Mouse (Mus musculus): ENCODE data around the gene Rpl27. TPM values are rescaled to one million over a fixed set of nuclear protein-coding genes. Genes with fewer than 3 reads are reported as not detected.

Gene Rpl27
- polyA plus RNA-seq (2014; fragmentation: Nextera tagmentation; extraction: Ambion mirVana), result 430 and 578 TPM in 2 replicates

DNA sequence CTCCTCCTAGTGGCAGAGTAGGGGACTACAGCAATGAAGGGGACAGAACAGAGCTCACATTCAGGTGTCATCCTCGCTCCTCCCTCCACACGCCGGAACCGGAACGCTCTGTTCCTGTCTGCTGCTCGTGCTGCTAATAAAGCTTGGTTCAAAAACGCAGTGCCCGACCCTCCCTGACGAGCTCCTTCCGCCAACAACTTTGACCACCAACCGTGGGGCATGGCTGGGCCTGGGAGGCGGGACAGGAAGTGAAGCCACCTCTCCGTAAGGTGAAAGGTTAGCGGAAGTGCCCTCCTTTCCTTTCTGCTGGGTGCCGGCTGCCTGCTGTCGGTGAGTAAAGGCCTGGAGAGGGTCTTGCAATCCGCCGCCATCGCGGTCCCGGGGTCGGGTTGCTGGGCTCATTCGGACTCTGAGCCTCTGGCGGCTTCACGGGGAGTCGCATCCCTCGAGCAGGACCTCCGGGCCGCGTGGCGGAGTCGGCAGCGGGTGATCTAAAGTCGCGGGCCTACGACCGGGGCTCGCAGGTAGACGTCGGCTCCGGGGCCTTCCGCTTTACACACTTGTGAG lies at the start of gene Rpl27:
Gene Rpl27, plus strand, starts transcription at position 172 of the 567 bp plus-strand sequence.
- peak within 1 kb of the TSS; percentile 88 for H3K9ac ChIP-seq (ENCODE audit: low read depth, low read length)
- peak within 1 kb of the TSS; percentile 86 for H3K27ac ChIP-seq (ENCODE audit: low read depth, low read length)
- peak; percentile 97 for ATAC-seq (ENCODE audit: low FRiP score, low TSS enrichment)
- peaks cover 6% of the 10 kb centered on the region; the same call in 1 of the 2 replicates for H3K4me1 ChIP-seq (ENCODE audit: control insufficient read depth, insufficient read depth, low read length)
- H3K9me3 ChIP-seq (ENCODE audit: control insufficient read depth, low read length), result no peaks in the 10 kb centered on the region
- under 1% methylated on average over 42 of the region's 42 CpGs for WGBS
- H3K36me3 ChIP-seq (ENCODE audit: control insufficient read depth, insufficient read depth, low read length), result peaks cover 27% of the 10 kb centered on the region
- H3K4me2 ChIP-seq (replicated peaks; ENCODE audit: low read depth, low read length), result peak within 1 kb of the TSS; percentile 71
- H3K27me3 ChIP-seq (ENCODE audit: control insufficient read depth, insufficient read depth, low read length), result no peaks in the 10 kb centered on the region
- peak within 1 kb of the TSS; percentile 69 for H3K4me3 ChIP-seq (ENCODE audit: low read length)

DNA sequence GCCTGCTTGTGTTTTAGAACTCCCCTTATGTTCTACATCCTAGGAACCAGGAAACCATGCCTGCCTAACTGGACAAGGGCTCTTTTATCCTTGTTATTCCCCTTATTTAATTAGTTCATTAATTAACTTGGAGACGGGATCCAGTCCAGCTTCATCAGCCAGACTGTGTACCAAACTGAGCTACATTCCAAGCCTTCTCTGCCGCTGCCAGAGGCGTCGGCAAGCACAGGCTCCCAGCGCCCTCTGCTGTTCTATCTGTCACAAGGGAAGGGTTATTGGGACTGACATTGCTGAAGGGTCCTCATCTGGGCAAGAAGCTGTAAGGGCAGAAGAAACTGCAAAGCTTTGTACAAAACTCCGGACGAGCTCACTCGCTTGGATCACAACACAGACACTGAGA lies 47.0 kb upstream of the Rpl27 start:
- ATAC-seq (ENCODE audit: low FRiP score, low TSS enrichment), result peak; percentile 83
- no peak overlapping the region for H3K4me3 ChIP-seq (ENCODE audit: low read length)

DNA sequence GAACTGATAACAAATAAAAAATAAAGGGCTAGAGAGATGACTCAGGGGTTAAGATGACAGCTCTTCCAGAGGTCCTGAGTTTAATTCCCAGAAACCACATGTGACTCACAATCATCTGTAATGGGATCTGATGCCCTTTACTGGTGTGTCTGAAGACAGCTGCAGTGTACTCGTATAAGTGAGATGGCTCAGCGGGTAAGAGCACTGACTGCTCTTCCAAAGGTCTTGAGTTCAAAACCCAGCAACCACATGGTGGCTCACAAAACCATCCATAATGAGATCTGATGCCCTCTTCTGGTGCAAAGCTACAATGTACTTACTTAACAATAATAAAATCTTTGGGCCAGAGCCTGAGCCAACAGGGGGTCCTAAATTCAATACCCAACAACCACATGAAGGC lies 26.8 kb upstream of the Rpl27 start:
- Histone ChIP-seq H3K27ac (ENCODE audit: low read depth, low read length) (no peak overlapping the region), H3K4me3 (ENCODE audit: low read length) (no peak overlapping the region), H3K27me3 (ENCODE audit: control insufficient read depth, insufficient read depth, low read length) (no peaks in the 10 kb centered on the region), H3K9me3 (ENCODE audit: control insufficient read depth, low read length) (no peaks in the 10 kb centered on the region), H3K36me3 (ENCODE audit: control insufficient read depth, insufficient read depth, low read length) (peaks cover 36% of the 10 kb centered on the region), H3K4me1 (ENCODE audit: control insufficient read depth, insufficient read depth, low read length) (peaks cover 8% of the 10 kb centered on the region), H3K9ac (ENCODE audit: low read depth, low read length) (no peak overlapping the region), H3K4me2 (replicated peaks; ENCODE audit: low read depth, low read length) (no peak overlapping the region)
- WGBS, result 79% methylated on average over 2 of the region's 2 CpGs
- ATAC-seq (ENCODE audit: low FRiP score, low TSS enrichment), result no peak

More for the DNA sequence above, 47.0 kb upstream of the Rpl27 start:
- Histone ChIP-seq H3K36me3 (ENCODE audit: control insufficient read depth, insufficient read depth, low read length) (no peaks in the 10 kb centered on the region), H3K9me3 (ENCODE audit: control insufficient read depth, low read length) (no peaks in the 10 kb centered on the region), H3K4me1 (ENCODE audit: control insufficient read depth, insufficient read depth, low read length) (no peaks in the 10 kb centered on the region), H3K27ac (ENCODE audit: low read depth, low read length) (no peak overlapping the region), H3K4me2 (replicated peaks; ENCODE audit: low read depth, low read length) (no peak overlapping the region), H3K27me3 (ENCODE audit: control insufficient read depth, insufficient read depth, low read length) (no peaks in the 10 kb centered on the region), H3K9ac (ENCODE audit: low read depth, low read length) (no peak overlapping the region)
- WGBS, result 4% methylated on average over 8 of the region's 8 CpGs

DNA sequence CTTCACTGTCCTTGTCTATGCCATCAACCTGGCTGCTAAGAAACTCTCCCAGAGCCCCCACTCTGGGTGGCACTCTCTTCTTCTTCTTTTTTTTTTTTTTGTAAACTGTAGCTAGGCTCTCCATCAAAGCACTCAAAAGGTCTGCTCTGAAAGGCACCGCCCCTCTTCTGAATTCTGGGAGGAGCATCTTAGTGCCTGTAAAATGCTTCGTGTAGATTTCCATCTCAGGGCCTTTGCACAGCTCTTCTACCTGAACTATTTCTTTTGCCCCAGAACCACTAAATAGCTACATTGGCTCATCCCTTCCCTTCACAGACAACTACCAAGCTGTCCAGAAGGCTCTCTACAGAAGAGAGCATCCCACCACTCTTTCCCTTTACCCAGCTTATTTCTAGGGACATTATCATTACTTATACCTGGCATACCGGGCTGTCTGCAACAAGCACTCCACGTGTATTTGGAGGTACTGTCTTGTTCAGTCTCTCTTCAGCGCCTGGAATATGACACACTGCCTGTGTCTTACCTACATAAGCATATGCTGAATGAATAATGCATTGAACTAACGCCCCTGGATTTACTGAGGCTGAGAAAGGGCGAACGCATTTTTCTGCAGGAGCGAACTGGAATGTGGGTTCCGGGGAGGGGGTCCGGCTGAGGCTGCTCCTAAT lies 25.5 kb upstream of the Rpl27 start:
- WGBS, result 3% methylated on average over 11 of the region's 11 CpGs
- no peaks in the 10 kb centered on the region for H3K27me3 ChIP-seq (ENCODE audit: control insufficient read depth, insufficient read depth, low read length)
- H3K4me1 ChIP-seq (ENCODE audit: control insufficient read depth, insufficient read depth, low read length), result peaks cover 8% of the 10 kb centered on the region
- H3K9ac ChIP-seq (ENCODE audit: low read depth, low read length), result peak overlapping the region; percentile 82
- peak overlapping the region; percentile 13; the same call in 1 of the 2 replicates for H3K27ac ChIP-seq (ENCODE audit: low read depth, low read length)
- H3K4me3 ChIP-seq (ENCODE audit: low read length), result peak overlapping the region; percentile 94
- H3K36me3 ChIP-seq (ENCODE audit: control insufficient read depth, insufficient read depth, low read length), result peaks cover 23% of the 10 kb centered on the region
- H3K9me3 ChIP-seq (ENCODE audit: control insufficient read depth, low read length), result no peaks in the 10 kb centered on the region
- peak overlapping the region; percentile 85 for H3K4me2 ChIP-seq (replicated peaks; ENCODE audit: low read depth, low read length)
- ATAC-seq (ENCODE audit: low FRiP score, low TSS enrichment), result peak; percentile 41; the same call in 1 of the 2 replicates

DNA sequence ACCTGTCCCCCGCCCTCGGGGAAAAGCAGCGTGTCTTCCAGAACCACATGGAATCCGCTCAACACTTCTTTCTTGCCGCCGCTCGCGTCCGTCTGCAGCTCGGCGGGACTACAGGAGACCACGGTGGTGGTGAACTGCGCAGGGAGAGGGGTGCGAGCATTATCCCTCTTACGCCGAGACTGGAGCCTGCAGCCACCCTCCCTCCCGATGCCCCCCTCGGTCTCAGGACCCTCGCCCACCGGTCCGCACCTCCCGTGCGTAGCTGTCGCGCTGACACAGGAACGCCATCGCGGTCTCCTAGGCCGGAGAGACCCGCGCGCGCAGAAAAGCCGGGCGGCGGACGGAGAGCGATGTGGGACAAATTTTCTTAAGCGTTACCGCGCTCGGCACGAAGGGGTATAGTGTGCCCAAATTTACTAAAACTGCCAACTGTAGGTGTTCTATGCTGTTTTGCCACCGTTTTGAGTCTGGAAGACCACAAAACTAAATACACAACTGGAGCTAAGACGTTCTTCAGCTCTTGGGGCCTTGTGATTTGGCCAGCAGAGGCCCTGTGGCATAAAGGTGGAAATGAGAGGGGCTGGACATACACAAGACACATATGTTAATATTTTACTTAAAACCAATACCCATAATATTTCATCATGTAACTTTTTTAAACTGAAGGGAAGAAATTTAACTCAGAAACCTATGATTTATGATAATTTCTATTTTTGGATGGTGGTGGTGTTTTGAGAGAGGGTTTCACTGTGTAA lies 24.8 kb upstream of the Rpl27 start, which contains the start of gene Aarsd1:
Gene Aarsd1, minus strand, starts transcription at position 515 of the 755 bp plus-strand sequence.
- Histone ChIP-seq H3K27me3 (ENCODE audit: control insufficient read depth, insufficient read depth, low read length) (no peaks in the 10 kb centered on the region), H3K4me2 (replicated peaks; ENCODE audit: low read depth, low read length) (peak within 1 kb of the TSS; percentile 85), H3K9me3 (ENCODE audit: control insufficient read depth, low read length) (no peaks in the 10 kb centered on the region), H3K9ac (ENCODE audit: low read depth, low read length) (peak within 1 kb of the TSS; percentile 82), H3K36me3 (ENCODE audit: control insufficient read depth, insufficient read depth, low read length) (peaks cover 18% of the 10 kb centered on the region), H3K4me3 (ENCODE audit: low read length) (peak within 1 kb of the TSS; percentile 94), H3K4me1 (ENCODE audit: control insufficient read depth, insufficient read depth, low read length) (peaks cover 8% of the 10 kb centered on the region), H3K27ac (ENCODE audit: low read depth, low read length) (peak within 1 kb of the TSS; percentile 13; the same call in 1 of the 2 replicates)
- ATAC-seq (ENCODE audit: low FRiP score, low TSS enrichment), result peak; percentile 75
- under 1% methylated on average over 45 of the region's 45 CpGs for WGBS

DNA sequence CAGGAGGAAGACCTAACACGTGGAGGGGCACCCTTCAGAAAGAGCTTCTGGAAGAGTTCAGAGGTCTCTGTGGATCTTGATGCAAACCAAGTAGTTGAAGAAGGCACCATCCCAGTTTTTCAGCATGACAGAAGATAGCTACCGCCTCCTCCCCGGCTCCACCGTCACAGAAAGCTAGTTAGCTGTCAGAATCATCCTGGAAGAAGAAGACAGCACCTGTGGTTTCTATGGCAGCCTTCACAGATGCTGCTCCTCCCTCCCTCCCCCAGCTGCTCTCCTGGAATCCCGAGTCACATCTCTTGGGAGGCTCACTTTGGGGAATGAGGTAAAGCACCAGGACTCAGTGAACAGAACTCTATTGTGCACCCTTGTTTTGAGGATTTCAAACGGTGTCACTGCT lies 23.1 kb upstream of the Rpl27 start:
- H3K27me3 ChIP-seq (ENCODE audit: control insufficient read depth, insufficient read depth, low read length), result no peaks in the 10 kb centered on the region
- H3K4me3 ChIP-seq (ENCODE audit: low read length), result no peak overlapping the region
- peaks cover 2% of the 10 kb centered on the region; the same call in 1 of the 2 replicates for H3K36me3 ChIP-seq (ENCODE audit: control insufficient read depth, insufficient read depth, low read length)
- peaks cover 10% of the 10 kb centered on the region for H3K4me1 ChIP-seq (ENCODE audit: control insufficient read depth, insufficient read depth, low read length)
- no peak overlapping the region for H3K27ac ChIP-seq (ENCODE audit: low read depth, low read length)
- 63% methylated on average over 6 of the region's 6 CpGs for WGBS
- no peak for ATAC-seq (ENCODE audit: low FRiP score, low TSS enrichment)
- no peak overlapping the region for H3K4me2 ChIP-seq (replicated peaks; ENCODE audit: low read depth, low read length)
- no peaks in the 10 kb centered on the region for H3K9me3 ChIP-seq (ENCODE audit: control insufficient read depth, low read length)
- no peak overlapping the region for H3K9ac ChIP-seq (ENCODE audit: low read depth, low read length)

DNA sequence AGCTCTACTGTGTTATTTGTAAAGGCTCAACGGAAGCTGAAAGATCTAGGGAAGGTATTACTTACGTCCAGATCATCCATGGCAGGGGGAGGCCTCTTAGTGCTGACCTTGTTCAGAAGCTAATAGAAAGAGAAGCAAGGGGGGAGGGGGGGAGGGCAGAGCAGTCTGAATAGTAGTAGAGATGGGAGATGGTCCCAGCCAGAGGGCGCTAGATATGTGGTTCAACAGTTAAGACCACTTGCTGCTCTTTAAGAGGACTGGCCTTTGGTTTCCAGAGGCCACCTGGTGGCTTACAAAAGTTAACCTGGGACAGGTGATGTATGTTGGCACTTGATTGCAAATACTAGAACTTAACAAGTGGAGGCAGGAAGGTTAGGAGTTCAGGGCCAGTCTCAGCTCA lies 22.5 kb upstream of the Rpl27 start:
- Histone ChIP-seq H3K4me1 (ENCODE audit: control insufficient read depth, insufficient read depth, low read length) (peaks cover 12% of the 10 kb centered on the region), H3K27me3 (ENCODE audit: control insufficient read depth, insufficient read depth, low read length) (no peaks in the 10 kb centered on the region), H3K4me2 (replicated peaks; ENCODE audit: low read depth, low read length) (no peak overlapping the region), H3K4me3 (ENCODE audit: low read length) (no peak overlapping the region), H3K27ac (ENCODE audit: low read depth, low read length) (no peak overlapping the region), H3K9me3 (ENCODE audit: control insufficient read depth, low read length) (no peaks in the 10 kb centered on the region), H3K9ac (ENCODE audit: low read depth, low read length) (no peak overlapping the region), H3K36me3 (ENCODE audit: control insufficient read depth, insufficient read depth, low read length) (no peaks in the 10 kb centered on the region)
- 34% methylated on average over 3 of the region's 3 CpGs for WGBS
- no peak for ATAC-seq (ENCODE audit: low FRiP score, low TSS enrichment)

DNA sequence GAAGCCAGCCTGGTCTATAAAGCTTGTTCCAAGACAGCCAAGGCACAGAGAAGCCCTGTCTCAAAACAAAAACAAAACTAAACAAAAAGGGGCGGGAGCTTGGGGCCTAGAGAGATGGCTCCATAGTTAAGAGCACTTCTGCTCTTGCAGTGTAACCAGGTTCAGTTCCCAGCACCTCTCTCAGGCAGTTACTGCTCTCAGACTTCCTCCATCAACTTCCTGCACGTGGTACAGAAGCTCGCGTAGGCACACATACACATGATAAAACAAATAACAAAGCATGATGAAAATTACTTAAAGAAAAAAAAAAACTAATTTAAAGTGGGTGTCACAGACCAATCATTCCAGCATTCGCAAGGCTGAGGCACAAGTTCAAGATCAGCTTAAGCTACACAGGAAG lies 21.9 kb upstream of the Rpl27 start:
- Histone ChIP-seq H3K4me2 (replicated peaks; ENCODE audit: low read depth, low read length) (no peak overlapping the region), H3K9ac (ENCODE audit: low read depth, low read length) (no peak overlapping the region), H3K4me1 (ENCODE audit: control insufficient read depth, insufficient read depth, low read length) (peaks cover 12% of the 10 kb centered on the region), H3K9me3 (ENCODE audit: control insufficient read depth, low read length) (no peaks in the 10 kb centered on the region), H3K36me3 (ENCODE audit: control insufficient read depth, insufficient read depth, low read length) (no peaks in the 10 kb centered on the region), H3K4me3 (ENCODE audit: low read length) (no peak overlapping the region), H3K27me3 (ENCODE audit: control insufficient read depth, insufficient read depth, low read length) (no peaks in the 10 kb centered on the region), H3K27ac (ENCODE audit: low read depth, low read length) (no peak overlapping the region)
- ATAC-seq (ENCODE audit: low FRiP score, low TSS enrichment), result no peak
- WGBS, result 91% methylated on average over 5 of the region's 5 CpGs
